Mouse (Mus musculus): ENCODE data around the gene Zdhhc22. TPM values are rescaled to one million over a fixed set of nuclear protein-coding genes. Genes with fewer than 3 reads are reported as not detected.

Gene Zdhhc22
- polyA plus RNA-seq (2012; rRNA removed): 0.86 and 1.6 TPM in 2 replicates

DNA sequence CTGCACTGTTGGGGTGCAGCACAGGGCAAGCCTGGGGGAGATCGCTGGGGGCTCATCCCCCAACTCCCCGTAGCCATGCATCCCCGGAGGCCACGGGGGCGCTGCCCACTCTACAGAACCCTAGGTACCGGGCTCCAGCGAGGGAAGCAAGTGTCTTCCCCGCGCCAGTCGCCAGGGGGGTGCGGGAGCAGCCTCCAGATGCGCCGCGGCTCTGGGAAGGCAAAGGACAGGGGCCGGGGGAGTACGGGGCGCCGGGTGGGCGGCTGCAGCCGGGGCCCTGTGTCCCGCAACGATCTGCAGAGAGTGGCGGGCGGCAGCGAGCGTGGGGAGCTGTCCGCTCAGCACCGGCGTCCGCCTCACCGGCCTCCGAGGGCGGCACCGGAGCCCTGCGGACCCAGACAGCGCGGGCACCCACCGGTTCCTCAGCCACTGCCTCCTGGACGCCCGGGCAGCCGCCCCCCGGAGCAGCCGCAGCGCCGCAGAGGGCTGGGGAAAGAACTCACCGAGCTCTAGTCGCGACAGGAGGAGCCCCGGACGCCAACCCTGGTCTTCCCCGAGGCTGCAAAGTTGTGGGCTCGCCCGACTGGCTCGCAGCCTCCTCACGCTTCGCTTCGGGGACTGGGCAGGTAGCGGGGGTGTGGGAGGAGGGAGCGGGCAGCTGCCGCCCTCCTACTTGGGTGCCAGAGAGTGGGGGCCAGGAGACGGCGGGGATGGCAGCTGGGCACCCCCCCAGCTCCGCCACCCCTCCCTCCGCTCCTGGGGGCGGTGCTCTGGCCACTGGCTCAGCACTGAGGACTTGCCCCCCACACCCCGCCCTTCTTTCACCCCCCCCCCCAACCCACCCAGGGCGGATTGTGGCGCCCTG, at the start of gene Zdhhc22:
Gene Zdhhc22, minus strand, starts transcription at position 541 of the 865 bp plus-strand sequence.
- no peak within 1 kb of the TSS for H3K27ac ChIP-seq (ENCODE audit: control insufficient read depth, insufficient read depth, low read length)
- DNase-seq: no peak
- 4% methylated on average over 65 of the region's 68 CpGs for WGBS
- H3K4me1 ChIP-seq (replicated peaks; ENCODE audit: control insufficient read depth, insufficient read depth, low read length): no peaks in the 10 kb centered on the region
- TF ChIP-seq POLR2A (IDR thresholded peaks at IDR 0.05; ENCODE audit: control insufficient read depth, extremely low read depth, insufficient read depth, low read length, poor library complexity) (no peak), CTCF (IDR thresholded peaks at IDR 0.05; ENCODE audit: borderline replicate concordance, control insufficient read depth, extremely low read depth, insufficient read depth, low read length, poor library complexity) (no peak)
- H3K36me3 ChIP-seq (ENCODE audit: control insufficient read depth, insufficient read depth, low read length): no peaks in the 10 kb centered on the region
- no peak within 1 kb of the TSS for H3K4me3 ChIP-seq (ENCODE audit: control insufficient read depth, insufficient read depth, low read length)
- H3K27me3 ChIP-seq (ENCODE audit: control insufficient read depth, insufficient read depth, low read length): peaks cover 8% of the 10 kb centered on the region; the same call in 1 of the 2 replicates

DNA sequence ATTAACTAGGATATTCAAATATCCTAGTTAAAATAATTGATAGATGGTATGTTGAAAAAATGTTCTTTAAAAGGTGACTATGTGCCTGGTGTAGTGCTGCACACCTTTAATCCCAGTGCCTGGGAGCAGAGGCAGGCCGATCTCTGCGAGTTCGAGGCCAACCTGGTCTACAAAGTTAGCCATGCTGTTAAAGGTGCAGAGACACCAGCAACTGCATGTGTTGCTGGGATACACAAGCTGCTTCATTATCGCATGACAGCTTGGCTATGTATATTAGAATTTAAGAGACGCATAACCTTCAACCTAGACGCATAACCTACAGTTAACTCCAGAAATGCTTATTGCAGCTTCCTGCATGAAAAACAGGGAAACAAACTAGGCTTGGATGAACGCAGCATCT, 46.4 kb upstream of the Zdhhc22 start:
- no peak for DNase-seq
- no peak overlapping the region for H3K4me3 ChIP-seq (ENCODE audit: control insufficient read depth, insufficient read depth, low read length)
- TF ChIP-seq CTCF (IDR thresholded peaks at IDR 0.05; ENCODE audit: borderline replicate concordance, control insufficient read depth, extremely low read depth, insufficient read depth, low read length, poor library complexity) (no peak), POLR2A (IDR thresholded peaks at IDR 0.05; ENCODE audit: control insufficient read depth, extremely low read depth, insufficient read depth, low read length, poor library complexity) (no peak)
- H3K27ac ChIP-seq (ENCODE audit: control insufficient read depth, insufficient read depth, low read length): no peak overlapping the region
- 96% methylated on average over 7 of the region's 7 CpGs for WGBS
- H3K36me3 ChIP-seq (ENCODE audit: control insufficient read depth, insufficient read depth, low read length): no peaks in the 10 kb centered on the region
- no peaks in the 10 kb centered on the region for H3K4me1 ChIP-seq (replicated peaks; ENCODE audit: control insufficient read depth, insufficient read depth, low read length)
- H3K27me3 ChIP-seq (ENCODE audit: control insufficient read depth, insufficient read depth, low read length): no peaks in the 10 kb centered on the region

DNA sequence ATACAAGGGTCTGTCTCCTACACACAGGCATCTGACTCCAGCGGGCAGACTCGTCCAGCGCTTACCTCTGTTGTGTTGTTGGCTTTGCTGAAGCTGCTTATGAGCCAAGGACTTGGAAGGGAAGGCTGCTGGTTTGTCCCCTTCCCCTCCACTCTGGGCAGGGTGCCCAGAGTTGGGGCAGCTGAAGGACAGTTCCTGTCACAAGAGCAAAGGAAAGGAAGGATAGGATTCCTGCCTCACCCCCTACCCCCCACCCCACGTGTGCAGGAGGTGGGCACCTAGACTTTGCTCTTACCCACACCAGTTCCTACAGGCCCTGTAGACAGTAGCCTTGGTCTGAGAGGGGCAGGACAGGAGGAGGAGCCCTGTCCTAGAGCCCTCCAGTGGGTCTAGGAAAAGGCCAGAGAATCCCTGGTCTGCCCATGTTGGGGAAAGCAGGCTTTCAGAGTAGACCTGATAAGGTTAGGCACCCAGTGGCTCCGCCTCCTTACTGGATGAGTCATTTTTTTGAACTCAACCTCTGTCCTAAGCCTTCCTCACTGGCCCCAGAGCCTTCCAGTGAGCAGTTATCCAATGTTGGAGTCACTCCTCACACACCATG, 41.0 kb upstream of the Zdhhc22 start:
- H3K36me3 ChIP-seq (ENCODE audit: control insufficient read depth, insufficient read depth, low read length): no peaks in the 10 kb centered on the region
- 71% methylated on average over 5 of the region's 5 CpGs for WGBS
- TF ChIP-seq POLR2A (IDR thresholded peaks at IDR 0.05; ENCODE audit: control insufficient read depth, extremely low read depth, insufficient read depth, low read length, poor library complexity): no peak
- TF ChIP-seq CTCF (IDR thresholded peaks at IDR 0.05; ENCODE audit: borderline replicate concordance, control insufficient read depth, extremely low read depth, insufficient read depth, low read length, poor library complexity): no peak
- no peaks in the 10 kb centered on the region for H3K4me1 ChIP-seq (replicated peaks; ENCODE audit: control insufficient read depth, insufficient read depth, low read length)
- no peak overlapping the region for H3K27ac ChIP-seq (ENCODE audit: control insufficient read depth, insufficient read depth, low read length)
- no peak for DNase-seq
- no peak overlapping the region for H3K4me3 ChIP-seq (ENCODE audit: control insufficient read depth, insufficient read depth, low read length)
- H3K27me3 ChIP-seq (ENCODE audit: control insufficient read depth, insufficient read depth, low read length): no peaks in the 10 kb centered on the region

DNA sequence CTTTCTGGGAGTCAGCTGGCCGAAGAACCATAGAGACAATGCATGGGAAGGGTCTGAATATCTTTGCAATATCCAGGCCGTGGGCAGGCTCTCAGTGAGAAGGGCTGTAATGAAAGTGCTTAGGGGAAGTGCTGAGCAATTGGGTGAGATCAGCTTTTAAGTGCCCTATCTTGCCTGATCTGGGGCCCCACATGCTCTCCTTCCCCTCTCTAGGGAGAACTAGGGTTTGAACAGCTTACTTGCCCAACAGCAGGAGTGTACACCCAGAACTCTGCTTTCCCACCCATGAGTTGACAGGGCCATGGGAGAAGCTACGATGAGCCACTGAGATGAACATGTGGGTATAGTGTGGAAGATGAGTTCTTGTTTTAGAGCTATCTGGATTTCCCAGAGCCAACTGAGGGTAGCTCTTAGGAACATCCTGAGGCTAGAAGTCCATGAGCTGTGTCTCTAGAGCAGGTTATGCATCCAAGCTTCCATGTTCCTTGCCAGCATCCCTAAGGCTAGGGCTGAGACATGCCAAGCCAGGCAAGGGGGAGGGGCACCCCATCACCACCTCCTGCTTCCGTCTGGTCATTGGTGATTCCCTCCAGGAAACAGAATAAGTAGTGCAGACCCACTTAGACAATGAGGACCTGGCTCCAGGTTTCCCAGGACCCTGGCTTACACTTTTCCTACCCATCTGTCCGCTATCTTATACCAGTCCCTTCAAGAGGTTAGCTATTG, 39.2 kb upstream of the Zdhhc22 start:
- no peaks in the 10 kb centered on the region for H3K27me3 ChIP-seq (ENCODE audit: control insufficient read depth, insufficient read depth, low read length)
- no peak overlapping the region for H3K4me3 ChIP-seq (ENCODE audit: control insufficient read depth, insufficient read depth, low read length)
- WGBS: 67% methylated on average over 5 of the region's 5 CpGs
- H3K36me3 ChIP-seq (ENCODE audit: control insufficient read depth, insufficient read depth, low read length): no peaks in the 10 kb centered on the region
- no peak for DNase-seq
- H3K4me1 ChIP-seq (replicated peaks; ENCODE audit: control insufficient read depth, insufficient read depth, low read length): no peaks in the 10 kb centered on the region
- no peak for TF ChIP-seq CTCF (IDR thresholded peaks at IDR 0.05; ENCODE audit: borderline replicate concordance, control insufficient read depth, extremely low read depth, insufficient read depth, low read length, poor library complexity)
- TF ChIP-seq POLR2A (IDR thresholded peaks at IDR 0.05; ENCODE audit: control insufficient read depth, extremely low read depth, insufficient read depth, low read length, poor library complexity): no peak
- H3K27ac ChIP-seq (ENCODE audit: control insufficient read depth, insufficient read depth, low read length): no peak overlapping the region

DNA sequence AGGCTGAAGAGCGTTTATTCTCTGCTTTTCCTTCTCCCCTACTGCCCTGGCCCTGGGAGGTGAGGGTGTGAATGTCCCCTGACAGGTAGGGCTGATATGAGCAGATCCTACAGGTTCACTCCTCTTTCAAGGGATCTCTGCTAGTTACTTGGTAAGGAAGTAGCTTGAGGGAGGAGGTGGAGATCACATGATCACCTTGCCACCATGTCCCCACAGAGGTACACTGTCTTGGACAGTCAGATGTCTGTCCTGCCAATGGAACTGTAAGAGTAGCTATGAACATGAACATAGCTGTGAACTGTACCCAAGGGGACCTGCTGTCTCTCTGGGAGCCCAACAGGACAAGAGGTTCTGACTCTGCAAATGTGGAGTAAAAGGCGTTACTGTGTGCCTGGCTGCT, 37.8 kb upstream of the Zdhhc22 start:
- Histone ChIP-seq H3K27me3 (ENCODE audit: control insufficient read depth, insufficient read depth, low read length) (no peaks in the 10 kb centered on the region), H3K27ac (ENCODE audit: control insufficient read depth, insufficient read depth, low read length) (no peak overlapping the region), H3K4me3 (ENCODE audit: control insufficient read depth, insufficient read depth, low read length) (no peak overlapping the region), H3K36me3 (ENCODE audit: control insufficient read depth, insufficient read depth, low read length) (no peaks in the 10 kb centered on the region), H3K4me1 (replicated peaks; ENCODE audit: control insufficient read depth, insufficient read depth, low read length) (no peaks in the 10 kb centered on the region)
- WGBS: 85% methylated on average over 2 of the region's 2 CpGs
- TF ChIP-seq CTCF (IDR thresholded peaks at IDR 0.05; ENCODE audit: borderline replicate concordance, control insufficient read depth, extremely low read depth, insufficient read depth, low read length, poor library complexity) (no peak), POLR2A (IDR thresholded peaks at IDR 0.05; ENCODE audit: control insufficient read depth, extremely low read depth, insufficient read depth, low read length, poor library complexity) (no peak)
- no peak for DNase-seq

DNA sequence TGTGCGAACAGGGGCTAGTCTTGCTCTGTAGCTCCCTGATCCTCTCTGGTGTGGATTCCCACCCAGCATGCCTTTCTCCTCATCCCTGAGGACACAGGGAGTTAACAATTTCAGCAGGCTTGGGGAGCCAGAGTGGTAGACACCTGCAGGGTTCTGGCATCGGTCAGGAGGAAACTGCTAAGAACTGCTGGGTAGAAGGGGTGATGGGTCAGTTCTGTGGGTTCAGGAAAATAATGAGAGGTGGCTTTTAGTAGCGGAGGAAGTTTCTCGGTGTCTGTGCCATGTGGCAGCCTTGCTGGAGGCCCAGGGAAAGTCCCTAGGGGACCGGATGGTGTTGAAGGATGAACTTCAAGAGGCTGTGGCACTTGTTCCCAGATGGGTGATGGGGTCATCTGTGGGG, 37.2 kb upstream of the Zdhhc22 start:
- H3K4me3 ChIP-seq (ENCODE audit: control insufficient read depth, insufficient read depth, low read length): no peak overlapping the region
- DNase-seq: no peak
- WGBS: 45% methylated on average over 5 of the region's 5 CpGs
- TF ChIP-seq POLR2A (IDR thresholded peaks at IDR 0.05; ENCODE audit: control insufficient read depth, extremely low read depth, insufficient read depth, low read length, poor library complexity): no peak
- no peak for TF ChIP-seq CTCF (IDR thresholded peaks at IDR 0.05; ENCODE audit: borderline replicate concordance, control insufficient read depth, extremely low read depth, insufficient read depth, low read length, poor library complexity)
- no peaks in the 10 kb centered on the region for H3K36me3 ChIP-seq (ENCODE audit: control insufficient read depth, insufficient read depth, low read length)
- no peak overlapping the region for H3K27ac ChIP-seq (ENCODE audit: control insufficient read depth, insufficient read depth, low read length)
- no peaks in the 10 kb centered on the region for H3K27me3 ChIP-seq (ENCODE audit: control insufficient read depth, insufficient read depth, low read length)
- no peaks in the 10 kb centered on the region for H3K4me1 ChIP-seq (replicated peaks; ENCODE audit: control insufficient read depth, insufficient read depth, low read length)
